Mouse (Mus musculus) cortical plate, adult 2 months (tissue): ENCODE measurements around the gene Spr.
"Not testable (repeated sequence)": the region's sequence is repeated elsewhere in the genome, so short reads cannot be mapped to it uniquely, and the experiment has no call there.

Experiments
- CTCF ChIP-seq: fragments of 200-500 bp; IDR thresholded peaks from 2 replicates; pipeline ENCODE4 v1.5.1; 2011; ENCODE audit warnings: mild to moderate bottlenecking, control low read depth, low read length; ENCODE audit not compliant: insufficient read depth; ENCODE audit errors: extremely low read depth
- POLR2A ChIP-seq: fragments of 200-500 bp; IDR thresholded peaks from 2 replicates; pipeline ENCODE4 v1.6.1; 2011; ENCODE audit warnings: mild to moderate bottlenecking, low read length, control low read depth; ENCODE audit not compliant: insufficient read depth; ENCODE audit errors: extremely low read depth

DNA sequence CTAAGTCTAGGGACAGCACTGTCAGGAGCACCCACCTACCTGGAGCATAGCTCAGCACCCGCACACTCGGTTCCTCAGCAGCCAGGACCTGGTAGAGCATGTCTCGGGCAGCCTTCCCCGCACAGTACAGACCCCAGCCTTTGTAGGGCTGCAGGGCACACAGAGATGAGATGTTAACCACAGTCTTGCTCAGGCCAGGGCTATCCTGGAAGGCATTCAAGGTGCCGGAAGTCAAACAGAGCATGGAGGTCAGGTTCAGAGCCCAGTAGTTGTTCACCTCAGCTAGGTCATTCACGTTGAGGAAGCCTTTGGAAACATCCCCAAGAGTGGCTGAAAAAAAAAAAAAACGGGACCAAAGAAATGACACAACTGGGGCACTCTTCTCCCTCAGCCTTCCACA, 782 bp downstream of the Spr start:
- TF ChIP-seq CTCF, POLR2A: not testable (repeated sequence)
